Mouse (Mus musculus): ENCODE measurements around the gene Coch. TPM values are rescaled to one million over a fixed set of nuclear protein-coding genes. Genes with fewer than 3 reads are reported as not detected.
A peak's percentile ranks its signal among the peaks of the same experiment; 100 is the strongest.
"Not testable (repeated sequence)": the region's sequence is repeated elsewhere in the genome, so short reads cannot be mapped to it uniquely, and the experiment has no call there.

Gene Coch
- 10 to 100 TPM; 27.4 to 30.9 TPM for total RNA-seq (2021)

GRCm38 (mm10) chr12:51593229-51594029, at the start of gene Coch:
TSS of gene Coch (plus strand) at chr12:51593341.
- DNase-seq (ENCODE audit: low spot score in 2 of 2): peak in 1 of 2 experiments; percentile 39
- intact Hi-C loops (cut with DNase I): loop anchor here (5.0 kb wide), 1 partner anchor 151 kb away; no protein-coding TSS in a partner anchor

GRCm38 (mm10) chr12:51543402-51543960, 49.7 kb upstream of the Coch start:
- no peak for DNase-seq (ENCODE audit: low spot score in 2 of 2)
- intact Hi-C loops (cut with DNase I): no loop called here

GRCm38 (mm10) chr12:51555041-51555440, 38.1 kb upstream of the Coch start:
- intact Hi-C loops (cut with DNase I): no loop called here
- no peak for DNase-seq (ENCODE audit: low spot score in 2 of 2)

DNA sequence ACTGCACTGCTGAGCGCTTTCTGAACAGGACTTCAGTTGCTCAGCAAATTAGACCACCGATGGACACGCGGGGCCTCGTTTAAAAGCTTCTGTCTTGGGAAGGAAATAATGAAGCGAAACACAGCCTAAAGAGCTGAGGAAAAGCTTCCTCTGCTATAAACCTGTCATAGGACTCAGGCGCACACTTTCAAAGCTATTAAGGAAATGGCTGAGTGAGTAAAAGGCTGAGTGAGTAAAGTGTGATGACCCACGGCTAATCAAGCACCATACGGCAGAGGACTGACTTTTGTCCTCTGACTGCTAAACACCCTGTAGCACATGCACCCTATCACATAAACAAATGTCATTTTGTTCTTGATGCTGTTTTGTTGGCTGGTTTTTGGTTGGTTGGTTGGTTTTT, 31.7 kb upstream of the Coch start:
- no peak for DNase-seq (ENCODE audit: low spot score in 2 of 2)
- intact Hi-C loops (cut with DNase I): loop anchor here (10.0 kb wide), 1 partner anchor 87 kb away; no protein-coding TSS in a partner anchor

DNA sequence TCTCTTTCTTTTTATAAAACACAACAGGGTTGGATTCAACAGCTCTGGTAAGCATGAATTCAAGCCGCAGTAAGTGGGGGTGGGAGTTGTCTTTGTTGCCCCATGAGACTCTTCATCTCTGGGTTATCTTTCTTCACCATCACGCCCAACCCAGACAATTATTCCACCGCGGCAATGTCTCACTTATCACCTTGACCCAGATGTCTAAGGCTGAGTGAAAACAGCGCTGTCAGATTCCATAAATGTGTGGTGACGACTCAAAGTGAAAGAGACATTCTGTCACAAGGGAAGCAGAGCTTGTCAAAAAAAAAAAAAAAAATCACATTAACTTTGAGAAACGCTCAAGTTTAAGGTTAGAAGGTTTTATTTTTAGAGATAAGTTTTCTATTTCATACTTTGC, 25.9 kb upstream of the Coch start:
- DNase-seq (ENCODE audit: low spot score in 2 of 2): no peak
- intact Hi-C loops (cut with DNase I): loop anchor here (10.0 kb wide), 1 partner anchor 92 kb away; no protein-coding TSS in a partner anchor

DNA sequence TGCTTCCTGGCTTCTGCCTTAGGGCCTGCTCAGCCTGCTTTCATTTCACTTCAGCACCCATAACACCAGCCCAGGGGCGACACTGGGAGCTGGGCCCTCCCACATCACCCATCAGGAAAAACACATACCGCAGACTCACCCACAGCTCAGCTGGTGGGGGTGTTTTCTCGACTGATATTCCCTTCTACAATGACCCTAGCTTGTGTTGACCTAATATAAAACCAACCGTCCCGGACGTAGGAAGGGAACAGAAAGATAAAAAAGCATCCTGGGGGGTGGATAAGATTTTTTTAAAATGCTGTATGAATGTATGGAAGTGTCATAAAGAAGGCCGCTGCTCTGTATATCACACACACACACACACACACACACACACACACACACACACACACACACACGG, 23.7 kb upstream of the Coch start:
- intact Hi-C loops (cut with DNase I): loop anchor here (10.0 kb wide), 1 partner anchor 95 kb away; no protein-coding TSS in a partner anchor
- DNase-seq (ENCODE audit: low spot score in 2 of 2): no peak

DNA sequence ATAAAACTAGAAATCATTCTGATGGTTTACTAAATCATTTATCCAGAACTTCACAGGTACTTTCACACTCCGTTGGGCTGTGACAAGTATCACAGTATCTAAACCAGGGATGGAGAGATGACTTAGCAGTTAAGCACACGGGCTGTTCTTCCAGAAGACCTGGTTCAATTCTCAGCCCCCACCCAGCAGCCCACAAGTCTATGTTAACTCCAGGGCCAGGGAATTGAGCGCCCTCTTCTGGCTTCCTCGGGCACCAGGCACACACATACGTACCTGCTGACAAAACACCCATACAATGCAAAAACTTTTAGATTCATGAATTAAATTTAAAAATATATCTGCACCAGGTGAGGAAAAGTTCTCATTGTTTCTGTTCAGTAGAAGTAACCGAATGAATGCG, 23.2 kb upstream of the Coch start:
- intact Hi-C loops (cut with DNase I): loop anchor here (10.0 kb wide), 1 partner anchor 95 kb away; no protein-coding TSS in a partner anchor
- DNase-seq (ENCODE audit: low spot score in 2 of 2): no peak

DNA sequence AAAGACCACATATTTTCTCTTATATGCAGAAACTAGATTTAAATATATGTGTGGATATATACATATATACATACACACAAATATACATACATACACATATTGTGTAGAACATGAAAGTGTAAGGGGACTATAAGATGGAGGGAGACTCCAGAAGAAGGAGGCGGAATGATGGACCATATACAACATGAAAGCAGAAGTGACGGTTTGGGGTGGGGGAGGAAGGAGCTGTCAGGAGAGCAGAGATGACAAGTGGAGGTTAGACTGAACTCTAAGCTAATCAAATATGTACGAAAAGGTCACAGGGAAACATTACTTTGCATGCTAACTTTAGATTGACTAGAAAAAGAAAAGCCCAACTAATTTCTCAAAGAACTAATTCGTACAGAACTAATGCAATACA, 20.5 kb upstream of the Coch start:
- intact Hi-C loops (cut with DNase I): no loop called here
- no peak for DNase-seq (ENCODE audit: low spot score in 2 of 2)

GRCm38 (mm10) chr12:51577816-51578215, 15.3 kb upstream of the Coch start:
- DNase-seq (ENCODE audit: low spot score in 2 of 2); intact Hi-C loops (cut with DNase I): not testable (repeated sequence)

DNA sequence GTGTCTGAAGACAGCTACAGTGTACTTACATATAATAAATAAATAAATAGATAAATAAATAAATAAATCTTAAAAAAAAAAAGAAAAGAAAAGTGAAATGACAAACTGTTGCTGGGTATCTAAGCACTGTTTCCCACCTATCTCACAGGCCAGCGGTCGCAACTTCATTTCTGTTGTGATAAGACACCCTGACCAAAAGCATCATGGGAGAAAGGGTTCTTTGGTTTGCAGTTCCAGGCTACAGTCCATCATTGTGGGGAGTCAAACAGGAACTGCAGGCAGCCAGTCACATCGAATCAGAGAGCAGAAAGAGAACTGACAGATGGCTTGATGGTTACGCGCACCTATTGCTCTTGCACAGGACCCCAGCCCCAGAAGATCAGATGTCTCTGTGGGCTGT, 3.9 kb upstream of the Coch start:
- no peak for DNase-seq (ENCODE audit: low spot score in 2 of 2)
- intact Hi-C loops (cut with DNase I): no loop called here

DNA sequence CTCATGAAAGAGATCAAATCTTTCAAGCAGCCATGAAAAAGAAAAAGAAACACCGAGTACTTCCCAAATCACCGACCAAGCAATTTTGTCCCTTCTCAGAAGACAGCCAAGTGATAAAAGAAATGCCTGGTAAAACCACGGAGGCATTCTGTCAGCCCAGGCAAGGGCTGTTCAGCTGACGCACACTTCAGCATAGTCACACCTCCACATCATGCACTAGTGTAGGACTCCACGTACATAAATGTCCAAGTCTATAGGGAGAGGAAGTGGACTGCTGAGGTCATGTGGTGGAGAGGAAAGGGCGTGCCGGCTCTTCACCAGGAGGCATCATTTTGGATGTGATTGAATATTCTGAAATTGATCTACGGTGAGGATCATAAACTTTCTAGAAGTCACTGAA, 1.2 kb upstream of the Coch start:
- DNase-seq (ENCODE audit: low spot score in 2 of 2): no peak
- intact Hi-C loops (cut with DNase I): loop anchor here (5.0 kb wide), 1 partner anchor 150 kb away; no protein-coding TSS in a partner anchor

GRCm38 (mm10) chr12:51592888-51593228, 283 bp upstream of the Coch start:
- DNase-seq (ENCODE audit: low spot score in 2 of 2): no peak
- intact Hi-C loops (cut with DNase I): loop anchor here (5.0 kb wide), 1 partner anchor 151 kb away; no protein-coding TSS in a partner anchor

DNA sequence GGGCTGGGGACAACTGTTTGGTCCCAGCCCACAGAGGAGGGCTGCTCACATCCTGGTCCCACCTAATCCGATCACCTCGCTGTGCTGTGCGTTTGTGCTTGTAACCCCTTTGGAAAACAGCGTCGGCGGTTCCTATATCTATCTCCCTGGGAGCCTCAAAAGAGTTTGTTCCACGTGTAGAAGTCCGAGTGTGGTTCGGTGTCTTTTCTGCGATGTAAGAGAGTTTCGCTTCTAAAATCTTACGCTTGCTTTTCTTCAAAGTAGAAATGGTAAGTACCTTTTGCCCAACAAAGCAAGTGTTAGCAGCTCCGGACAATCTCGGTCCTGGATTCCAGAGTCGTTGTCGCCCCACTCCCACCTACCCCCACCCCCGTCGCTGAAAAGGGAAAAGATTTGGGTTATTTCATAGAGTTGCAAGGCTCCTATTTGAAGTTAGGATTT, 909 bp downstream of the Coch start:
- intact Hi-C loops (cut with DNase I): loop anchor here (5.0 kb wide), 1 partner anchor 152 kb away; no protein-coding TSS in a partner anchor

DNA sequence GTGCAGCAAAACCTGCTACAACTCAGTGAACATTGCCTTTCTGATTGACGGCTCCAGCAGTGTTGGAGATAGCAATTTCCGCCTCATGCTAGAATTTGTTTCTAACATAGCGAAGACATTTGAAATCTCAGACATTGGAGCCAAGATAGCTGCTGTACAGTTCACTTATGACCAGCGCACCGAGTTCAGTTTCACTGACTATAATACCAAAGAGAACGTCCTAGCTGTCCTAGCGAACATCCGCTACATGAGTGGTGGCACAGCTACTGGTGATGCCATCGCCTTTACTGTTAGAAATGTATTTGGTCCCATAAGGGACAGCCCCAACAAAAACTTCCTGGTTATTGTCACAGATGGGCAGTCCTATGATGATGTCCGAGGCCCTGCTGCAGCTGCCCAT, 10.2 kb downstream of the Coch start:
- intact Hi-C loops (cut with DNase I): no loop called here
- no peak for DNase-seq (ENCODE audit: low spot score in 2 of 2)

More for the DNA sequence above, 909 bp downstream of the Coch start:
- no peak for DNase-seq (ENCODE audit: low spot score in 2 of 2)

GRCm38 (mm10) chr12:51606138-51606537, 13.0 kb downstream of the Coch start:
- intact Hi-C loops (cut with DNase I): no loop called here
- DNase-seq (ENCODE audit: low spot score in 2 of 2): no peak

DNA sequence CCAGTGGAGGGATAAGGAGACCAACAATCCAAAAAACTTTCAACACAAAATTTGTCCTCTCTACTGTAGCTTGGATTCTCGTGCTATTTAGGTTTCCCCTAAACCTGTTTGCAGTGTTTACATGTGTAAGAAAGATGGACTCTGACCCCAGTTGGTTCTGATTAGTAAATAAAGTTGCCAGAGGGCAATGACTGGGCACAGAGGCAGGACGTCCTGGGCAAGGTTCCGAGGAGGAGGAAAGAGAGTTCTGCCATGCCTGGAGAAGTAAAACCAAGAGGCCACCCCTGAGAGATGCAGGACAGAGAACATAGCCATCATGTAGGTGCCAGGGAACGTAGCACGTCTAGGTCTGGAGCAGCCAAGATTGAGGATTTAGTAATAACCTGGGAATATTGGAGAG, 19.2 kb downstream of the Coch start:
- intact Hi-C loops (cut with DNase I): no loop called here
- no peak for DNase-seq (ENCODE audit: low spot score in 2 of 2)

DNA sequence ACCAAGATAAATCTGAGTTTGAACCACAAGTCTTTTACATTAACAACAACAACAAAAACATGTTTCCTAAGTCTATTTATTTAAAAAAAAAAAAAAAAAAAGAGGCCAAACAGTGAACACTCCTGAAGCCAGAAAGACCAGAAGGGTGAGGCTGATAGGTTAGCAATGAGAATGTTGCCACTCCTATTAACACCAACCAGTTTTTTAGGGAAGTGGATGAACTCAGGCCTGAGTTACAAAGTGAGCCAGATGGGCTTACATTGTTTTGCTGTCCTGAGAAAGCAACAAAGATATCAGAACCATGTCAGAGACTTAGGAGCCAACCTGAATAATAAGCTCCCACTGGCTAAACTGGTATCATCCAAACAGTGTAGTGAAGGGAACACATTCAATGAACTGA, 27.4 kb downstream of the Coch start:
- intact Hi-C loops (cut with DNase I): loop anchor here (5.0 kb wide), 1 partner anchor 218 kb away; no protein-coding TSS in a partner anchor
- DNase-seq (ENCODE audit: low spot score in 2 of 2): no peak

DNA sequence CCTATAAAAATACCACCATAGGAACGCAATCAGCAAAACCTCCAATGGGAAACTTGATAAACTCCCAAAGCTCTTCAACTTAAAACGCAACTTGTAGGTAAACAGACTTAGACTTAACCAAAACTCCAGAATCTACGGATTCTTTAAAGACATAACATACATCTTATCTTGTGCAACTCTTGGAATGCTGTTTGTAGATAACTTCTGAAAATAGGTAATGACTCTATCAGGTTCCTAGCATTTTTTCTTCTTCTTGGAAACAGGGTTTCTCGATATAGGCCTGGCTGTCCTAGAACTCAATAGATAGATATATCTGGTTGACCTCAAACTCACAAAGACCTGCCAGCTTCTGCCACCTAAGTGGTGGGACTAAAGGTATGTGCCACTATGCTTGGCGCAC, 28.0 kb downstream of the Coch start:
- intact Hi-C loops (cut with DNase I): loop anchor here (5.0 kb wide), 1 partner anchor 219 kb away; no protein-coding TSS in a partner anchor
- DNase-seq (ENCODE audit: low spot score in 2 of 2): no peak

- intact Hi-C loops (cut with DNase I): loop anchor here (5.0 kb wide), 1 partner anchor 221 kb away; no protein-coding TSS in a partner anchor
- DNase-seq (ENCODE audit: low spot score in 2 of 2): no peak
Observed at GRCm38 (mm10) chr12:51622670-51623365, 29.7 kb downstream of the Coch start.

DNA sequence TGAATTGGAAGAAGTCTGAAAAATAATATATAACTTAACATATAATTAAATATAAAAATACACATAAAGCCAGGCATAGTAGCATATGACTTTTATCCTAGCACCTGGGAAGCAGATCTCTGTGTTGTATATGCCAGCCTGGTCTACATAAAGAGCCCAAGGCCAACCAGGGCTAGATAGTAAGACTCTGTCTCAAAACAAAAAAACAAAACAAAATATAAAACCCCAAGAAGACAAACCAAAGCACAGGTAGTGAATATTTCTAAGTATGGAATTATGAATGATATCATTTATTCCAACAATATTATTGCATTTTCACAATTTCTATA, 30.2 kb downstream of the Coch start:
- intact Hi-C loops (cut with DNase I): loop anchor here (5.0 kb wide), 1 partner anchor 221 kb away; no protein-coding TSS in a partner anchor
- no peak for DNase-seq (ENCODE audit: low spot score in 2 of 2)
